Mouse (Mus musculus): ENCODE results near the gene Kpna2.

DNA sequence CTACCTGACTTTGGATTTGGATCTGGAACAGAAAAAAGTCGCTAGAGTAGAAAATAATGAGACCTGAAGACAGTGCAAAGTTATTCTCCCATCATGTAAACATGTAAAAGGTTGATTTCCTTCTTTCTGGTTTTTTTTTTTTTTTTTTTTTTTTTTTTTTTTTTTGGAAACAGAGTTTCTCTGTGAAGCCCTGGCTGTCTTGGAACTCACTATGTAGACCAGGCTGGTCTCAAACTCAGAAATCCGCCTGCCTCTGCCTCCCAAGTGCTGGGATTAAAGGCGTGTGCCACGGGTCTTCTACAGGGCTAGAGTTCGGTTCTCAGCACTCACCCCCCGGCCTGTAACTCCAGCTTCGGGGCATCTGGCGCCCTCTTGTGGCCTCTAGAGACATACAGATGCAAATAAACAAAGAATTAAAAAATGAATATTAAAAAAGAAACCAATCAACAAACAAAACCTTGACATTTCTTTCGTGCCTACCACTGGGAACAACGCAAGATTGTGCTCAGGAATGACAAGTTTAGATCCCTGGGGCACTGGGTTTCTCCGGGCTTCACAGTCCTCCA, 14.8 kb upstream of the Kpna2 start:
- TF ChIP-seq GATA1 (IDR thresholded peaks at IDR 0.05; ENCODE audit: low read length): no peak
- no peak for TF ChIP-seq TAL1 (IDR thresholded peaks at IDR 0.05; ENCODE audit: low read length)
